Mouse (Mus musculus) liver, postnatal 0 days (tissue): ENCODE measurements around the gene Syce1l. TPM values are rescaled to one million over a fixed set of nuclear protein-coding genes. Genes with fewer than 3 reads are reported as not detected.

ENCODE experiments used
- ATAC-seq: fragments of 200-750 bp; cut with Nextera tagmentation; 2 replicates; pipeline ENCODE4 v1.8.0; 2017; ENCODE audit warnings: mild to moderate bottlenecking, moderate library complexity
- DNase-seq: peaks from one replicate; pipeline ENCODE4 v3.0.0-alpha.2; 2016
- H3K27ac ChIP-seq: fragments of 300-500 bp; sonication (generic); 2 replicates; pipeline ENCODE4 v1.5.1; 2014; ENCODE audit warnings: antibody characterized with exemption, moderate library complexity, mild to moderate bottlenecking, low read depth
- H3K27me3 ChIP-seq: fragments of 300-500 bp; sonication (generic); 2 replicates; pipeline ENCODE4 v1.6.1; 2014; ENCODE audit warnings: low read length, control low read depth, mixed read lengths; ENCODE audit not compliant: insufficient read depth
- H3K36me3 ChIP-seq: fragments of 300-500 bp; sonication (generic); replicated peaks from 2 replicates; pipeline ENCODE4 v1.6.1; 2014; ENCODE audit warnings: mild to moderate bottlenecking, control low read depth, low read length, moderate library complexity, mixed read lengths; ENCODE audit not compliant: insufficient read depth
- H3K4me1 ChIP-seq: fragments of 300-500 bp; sonication (generic); 2 replicates; pipeline ENCODE4 v1.6.1; 2014; ENCODE audit warnings: antibody characterized with exemption, mild to moderate bottlenecking, control low read depth; ENCODE audit not compliant: insufficient read depth
- H3K4me2 ChIP-seq: fragments of 300-500 bp; sonication (generic); 2 replicates; pipeline ENCODE4 v1.6.1; 2014; ENCODE audit warnings: low read depth, mild to moderate bottlenecking, low read length, moderate library complexity, mixed read lengths
- H3K4me3 ChIP-seq: fragments of 300-500 bp; sonication (generic); 2 replicates; pipeline ENCODE4 v1.5.1; 2014; ENCODE audit warnings: low read depth, low read length
- H3K9ac ChIP-seq: fragments of 300-500 bp; sonication (generic); replicated peaks from 2 replicates; pipeline ENCODE4 v1.6.1; 2014; ENCODE audit warnings: mild to moderate bottlenecking, moderate library complexity
- H3K9me3 ChIP-seq: fragments of 300-500 bp; sonication (generic); 2 replicates; pipeline ENCODE4 v1.6.1; 2016; ENCODE audit warnings: mild to moderate bottlenecking, control low read depth, low read length, mixed read lengths
- CTCF ChIP-seq: sonication (generic); IDR thresholded peaks from 2 replicates; pipeline ENCODE4 v1.5.1; 2016; ENCODE audit warnings: antibody characterized with exemption, low read depth
- EP300 ChIP-seq: IDR thresholded peaks from 2 replicates; pipeline ENCODE4 v1.6.1; 2016; ENCODE audit warnings: antibody characterized with exemption, low read depth, mild to moderate bottlenecking
- WGBS: fragments of 180-500 bp; shearing (Covaris S2); extraction: QIAGEN DNeasy Blood & Tissue Kit; methylation state at CpG from one replicate; pipeline ENCODE4 v1.1.7; 2014; ENCODE audit not compliant: insufficient replicate concordance; 5-methylcytosine and 5-hydroxymethylcytosine counted together
- polyA plus RNA-seq: library from polyadenylated mRNA; unstranded; fragments of >200 nt; fragmentation: Nextera tagmentation; extraction: Ambion mirVana; gene quantifications from 2 replicates; pipeline ENCODE4 v1.2.1, GENCODE M21; 2015

The Syce1l gene
- polyA plus RNA-seq, 1 experiment from 2014 or later, result not detected

GRCm38 (mm10) chr8:113666714-113667432 lies 23.9 kb downstream of the Syce1l start:
- Histone ChIP-seq H3K4me2 (no peak overlapping the region), H3K4me3 (no peak overlapping the region), H3K9ac (no peak overlapping the region), H3K9me3 (no peaks in the 10 kb centered on the region), H3K27me3 (no peaks in the 10 kb centered on the region), H3K27ac (no peak overlapping the region), H3K36me3 (no peaks in the 10 kb centered on the region), H3K4me1 (no peaks in the 10 kb centered on the region)
- no peak for ATAC-seq
- TF ChIP-seq CTCF, result no peak
- no peak for TF ChIP-seq EP300
- no peak for DNase-seq
- 70% methylated on average over 16 of the region's 16 CpGs for WGBS

DNA sequence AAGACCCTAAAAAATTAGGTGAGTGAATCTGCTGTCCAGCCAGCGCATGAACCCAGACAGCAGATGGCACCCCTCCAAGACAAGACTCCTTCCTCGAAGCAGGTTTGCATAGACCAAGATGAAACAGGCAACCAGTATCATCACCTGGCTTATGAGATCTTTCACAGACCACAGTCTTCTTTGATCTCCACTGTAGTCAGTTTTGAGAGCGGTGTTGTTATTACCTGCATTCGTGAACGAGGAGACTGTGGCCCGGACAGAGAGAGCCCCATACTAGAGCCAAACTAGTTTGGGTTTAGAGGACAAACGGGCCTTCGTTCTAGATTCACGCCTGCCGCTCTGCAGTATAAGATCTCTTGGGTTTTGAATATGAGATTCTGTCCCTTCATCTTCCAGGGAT lies 26.9 kb downstream of the Syce1l start:
- 86% methylated on average over 10 of the region's 10 CpGs for WGBS
- no peak overlapping the region for H3K9ac ChIP-seq
- no peaks in the 10 kb centered on the region for H3K36me3 ChIP-seq
- H3K4me3 ChIP-seq, result no peak overlapping the region
- TF ChIP-seq CTCF (no peak), EP300 (no peak)
- no peak overlapping the region for H3K27ac ChIP-seq
- H3K4me1 ChIP-seq, result no peaks in the 10 kb centered on the region
- no peak for ATAC-seq
- H3K9me3 ChIP-seq, result no peaks in the 10 kb centered on the region
- no peak overlapping the region for H3K4me2 ChIP-seq
- H3K27me3 ChIP-seq, result no peaks in the 10 kb centered on the region
- DNase-seq, result no peak

- 74% methylated on average over 11 of the region's 11 CpGs for WGBS
- Histone ChIP-seq H3K9me3 (no peaks in the 10 kb centered on the region), H3K27ac (no peak overlapping the region), H3K4me1 (no peaks in the 10 kb centered on the region), H3K4me3 (no peak overlapping the region), H3K4me2 (no peak overlapping the region), H3K27me3 (no peaks in the 10 kb centered on the region), H3K9ac (no peak overlapping the region), H3K36me3 (no peaks in the 10 kb centered on the region)
- no peak for DNase-seq
- TF ChIP-seq CTCF (no peak), EP300 (no peak)
- ATAC-seq, result no peak
These were observed 29.7 kb downstream of the Syce1l start for GRCm38 (mm10) chr8:113672599-113673255.

DNA sequence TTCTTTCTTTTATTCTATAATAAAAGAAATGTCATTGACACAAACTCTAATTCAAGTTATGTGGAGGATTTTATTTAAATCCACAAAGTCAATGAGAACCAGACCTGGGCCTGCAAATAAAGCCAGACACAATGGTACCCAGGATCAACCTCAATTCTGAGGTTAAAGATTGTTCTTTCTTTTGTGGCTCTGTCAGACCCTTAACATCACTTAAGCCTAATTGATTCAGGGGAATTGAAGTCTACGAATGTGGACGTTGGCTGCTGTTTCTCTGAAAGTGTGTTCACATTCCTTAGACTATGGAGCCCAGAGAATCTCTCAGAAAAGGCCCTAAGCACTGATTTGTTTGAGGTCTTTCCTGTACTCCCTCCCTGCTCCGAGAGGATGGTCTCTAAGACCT lies 30.3 kb downstream of the Syce1l start:
- Histone ChIP-seq H3K9me3 (no peaks in the 10 kb centered on the region), H3K4me2 (no peak overlapping the region), H3K27me3 (no peaks in the 10 kb centered on the region), H3K36me3 (no peaks in the 10 kb centered on the region), H3K4me1 (no peaks in the 10 kb centered on the region), H3K27ac (no peak overlapping the region), H3K9ac (no peak overlapping the region), H3K4me3 (no peak overlapping the region)
- DNase-seq, result no peak
- ATAC-seq, result no peak
- TF ChIP-seq CTCF (no peak), EP300 (no peak)
- 50% methylated on average over 3 of the region's 3 CpGs for WGBS

DNA sequence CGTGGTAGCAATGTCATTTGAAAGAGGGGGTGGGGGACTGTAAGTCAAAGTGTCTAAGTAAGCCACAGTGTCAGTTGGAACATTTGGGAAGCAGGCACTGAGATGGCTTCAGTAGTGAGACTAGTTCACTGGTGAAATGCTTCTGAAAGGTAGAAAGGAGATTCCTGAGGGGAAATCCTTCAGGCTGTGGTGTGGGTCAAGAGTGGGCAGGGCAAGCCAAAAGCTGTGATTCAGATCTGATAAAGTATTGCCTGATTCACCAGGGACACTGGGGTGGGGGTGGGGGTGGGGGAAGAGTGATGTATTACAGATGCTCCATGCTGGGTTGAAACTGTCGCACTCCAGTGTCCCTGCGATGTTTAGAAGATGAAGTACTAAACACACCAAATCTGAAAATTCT lies 31.6 kb downstream of the Syce1l start:
- Histone ChIP-seq H3K36me3 (no peaks in the 10 kb centered on the region), H3K27me3 (no peaks in the 10 kb centered on the region), H3K9me3 (no peaks in the 10 kb centered on the region), H3K9ac (no peak overlapping the region), H3K4me1 (no peaks in the 10 kb centered on the region), H3K27ac (no peak overlapping the region), H3K4me2 (no peak overlapping the region), H3K4me3 (no peak overlapping the region)
- DNase-seq (no peak), ATAC-seq (no peak)
- WGBS, result 67% methylated on average over 3 of the region's 3 CpGs
- TF ChIP-seq CTCF (no peak), EP300 (no peak)

GRCm38 (mm10) chr8:113675281-113675680 lies 32.3 kb downstream of the Syce1l start:
- DNase-seq, result no peak

More at GRCm38 (mm10) chr8:113675281-113675680, 32.3 kb downstream of the Syce1l start:
- Histone ChIP-seq H3K27me3 (no peaks in the 10 kb centered on the region), H3K9me3 (no peaks in the 10 kb centered on the region), H3K4me2 (no peak overlapping the region), H3K9ac (no peak overlapping the region), H3K4me1 (no peaks in the 10 kb centered on the region), H3K4me3 (no peak overlapping the region), H3K27ac (no peak overlapping the region), H3K36me3 (no peaks in the 10 kb centered on the region)
- no peak for TF ChIP-seq EP300
- no peak for TF ChIP-seq CTCF
- 62% methylated on average over 2 of the region's 2 CpGs for WGBS
- ATAC-seq, result no peak
